Mouse (Mus musculus): ENCODE measurements around the gene Slc10a7.

DNA sequence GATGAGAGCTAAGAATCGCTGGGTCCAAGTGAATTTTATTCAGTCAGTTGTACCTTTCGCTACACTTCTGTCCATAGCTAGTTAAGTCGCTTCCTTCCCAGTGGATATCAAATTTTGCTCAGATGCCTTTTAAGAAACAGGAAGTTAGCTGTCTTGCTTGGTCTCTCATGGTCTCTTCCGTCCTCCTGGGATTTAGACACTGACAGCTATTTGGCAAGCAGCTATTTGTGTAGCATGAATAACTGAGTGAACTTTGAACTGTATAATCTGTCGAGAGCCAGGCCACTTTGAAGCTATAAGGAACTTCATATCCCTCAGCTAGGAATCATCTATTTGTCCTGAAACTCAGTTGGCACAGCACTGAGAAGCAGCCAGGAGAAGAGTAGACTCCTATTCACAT is 117.5 kb downstream of the Slc10a7 start:
- TF ChIP-seq POLR2A (IDR thresholded peaks at IDR 0.05; ENCODE audit: low read depth, low read length) (no peak), CTCF (IDR thresholded peaks at IDR 0.05; ENCODE audit: extremely low read depth, insufficient read length, insufficient replicate concordance, low read depth, low read length) (no peak)
